Mouse (Mus musculus): Measurements from ENCODE around the gene Mgat4b. TPM values are rescaled to one million over a fixed set of nuclear protein-coding genes. Genes with fewer than 3 reads are reported as not detected.

The Mgat4b gene
- polyA plus RNA-seq, 1 experiment from 2014 or later: 29.9 TPM

DNA sequence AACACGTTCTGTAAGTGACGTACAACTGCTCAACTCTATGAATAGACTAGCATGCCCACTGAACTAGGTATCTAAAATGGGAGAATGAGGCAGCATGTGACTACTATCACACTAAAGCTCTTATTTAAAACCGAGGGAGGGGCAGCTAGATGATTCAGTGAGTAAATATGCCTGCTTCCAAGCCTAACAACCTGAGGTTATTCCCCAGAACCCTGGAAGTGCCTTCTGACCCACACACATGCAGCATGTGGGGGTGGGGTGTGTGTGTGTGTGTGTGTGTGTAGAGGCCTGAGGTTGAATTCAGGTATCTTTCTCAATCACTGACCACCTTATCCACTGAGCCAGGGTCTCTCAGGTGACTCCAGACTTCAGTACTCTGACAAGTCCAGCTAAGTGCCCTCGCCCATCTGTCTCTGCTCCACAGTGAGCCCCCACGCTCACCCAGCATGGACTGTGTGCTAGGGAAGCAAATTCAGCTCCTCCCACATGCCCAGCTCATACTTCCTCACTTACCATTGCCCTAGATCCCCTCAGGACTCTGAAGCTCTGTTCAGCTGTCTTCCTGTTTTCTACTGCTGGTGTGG is 65.0 kb downstream of the Mgat4b start:
- 87% methylated on average over 5 of the region's 5 CpGs for WGBS
- H3K36me3 ChIP-seq: peaks cover 46% of the 10 kb centered on the region

GRCm38 (mm10) chr11:50277025-50277424 is 66.3 kb downstream of the Mgat4b start:
- no peaks in the 10 kb centered on the region for H3K9me3 ChIP-seq
- no peak for DNase-seq (ENCODE audit: low spot score)
- no peak overlapping the region for H3K27ac ChIP-seq
- H3K27me3 ChIP-seq (ENCODE audit: insufficient read depth, poor library complexity, severe bottlenecking): no peaks in the 10 kb centered on the region
- H3K36me3 ChIP-seq: peaks cover 48% of the 10 kb centered on the region
- H3K4me1 ChIP-seq (replicated peaks): no peaks in the 10 kb centered on the region
- H3K4me3 ChIP-seq: no peak overlapping the region

More for the DNA sequence above, 65.0 kb downstream of the Mgat4b start:
- Histone ChIP-seq H3K4me3 (no peak overlapping the region), H3K27me3 (ENCODE audit: insufficient read depth, poor library complexity, severe bottlenecking) (no peaks in the 10 kb centered on the region), H3K27ac (no peak overlapping the region), H3K9me3 (no peaks in the 10 kb centered on the region), H3K4me1 (replicated peaks) (no peaks in the 10 kb centered on the region)
- DNase-seq (ENCODE audit: low spot score): no peak

- H3K9me3 ChIP-seq: no peaks in the 10 kb centered on the region
- peaks cover 49% of the 10 kb centered on the region for H3K36me3 ChIP-seq
- no peak overlapping the region for H3K4me3 ChIP-seq
- H3K27ac ChIP-seq: no peak overlapping the region
- 86% methylated on average over 6 of the region's 6 CpGs for WGBS
- no peaks in the 10 kb centered on the region for H3K4me1 ChIP-seq (replicated peaks)
- DNase-seq (ENCODE audit: low spot score): no peak
- no peaks in the 10 kb centered on the region for H3K27me3 ChIP-seq (ENCODE audit: insufficient read depth, poor library complexity, severe bottlenecking)
These were observed 67.0 kb downstream of the Mgat4b start for GRCm38 (mm10) chr11:50277706-50278105.

DNA sequence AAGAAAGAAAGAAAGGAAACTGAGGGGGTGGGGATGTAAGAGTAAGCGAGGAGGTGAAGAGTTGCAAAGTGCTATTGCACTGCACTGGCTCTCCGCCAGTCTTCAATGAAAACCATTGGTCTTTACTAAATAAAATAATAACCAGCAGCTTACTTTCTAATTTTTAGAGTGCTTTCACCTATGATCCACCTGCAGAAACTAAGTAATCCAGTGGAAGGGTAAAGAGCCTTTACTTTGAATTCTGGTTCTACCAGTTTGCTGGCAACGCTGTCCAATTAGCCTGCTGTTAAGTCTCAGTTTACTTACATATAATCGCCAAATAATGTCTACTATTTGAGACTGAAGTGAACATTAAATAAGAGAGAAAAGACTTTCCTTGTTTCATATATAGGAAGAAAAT is 68.3 kb downstream of the Mgat4b start:
- no peak overlapping the region for H3K4me3 ChIP-seq
- no peaks in the 10 kb centered on the region for H3K27me3 ChIP-seq (ENCODE audit: insufficient read depth, poor library complexity, severe bottlenecking)
- H3K36me3 ChIP-seq: peaks cover 55% of the 10 kb centered on the region
- no peak for DNase-seq (ENCODE audit: low spot score)
- 95% methylated on average over 4 of the region's 4 CpGs for WGBS
- no peak overlapping the region for H3K27ac ChIP-seq
- H3K9me3 ChIP-seq: no peaks in the 10 kb centered on the region
- no peaks in the 10 kb centered on the region for H3K4me1 ChIP-seq (replicated peaks)

DNA sequence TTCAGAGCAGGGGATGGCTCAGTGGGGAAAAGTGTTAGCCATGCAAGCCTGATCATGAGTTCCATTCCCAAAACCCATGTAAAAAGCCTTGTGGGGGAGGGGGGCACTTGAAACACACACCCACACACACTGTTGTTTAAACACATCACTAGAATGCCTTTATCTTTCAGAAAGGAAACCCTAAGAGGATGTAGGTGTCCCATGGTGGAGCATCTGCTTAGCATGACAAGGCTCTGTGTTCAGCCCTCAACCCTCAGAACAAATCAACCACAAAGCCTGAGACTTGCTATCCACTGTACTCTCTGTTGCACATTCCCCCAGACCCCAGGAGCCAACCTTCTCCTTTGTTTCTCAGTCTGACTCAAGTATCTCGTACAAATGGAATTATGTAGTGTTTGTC is 69.4 kb downstream of the Mgat4b start:
- Histone ChIP-seq H3K36me3 (peaks cover 52% of the 10 kb centered on the region), H3K4me1 (replicated peaks) (no peaks in the 10 kb centered on the region), H3K27ac (no peak overlapping the region), H3K9me3 (no peaks in the 10 kb centered on the region), H3K27me3 (ENCODE audit: insufficient read depth, poor library complexity, severe bottlenecking) (no peaks in the 10 kb centered on the region), H3K4me3 (no peak overlapping the region)
- no peak for DNase-seq (ENCODE audit: low spot score)
- WGBS: 80% methylated on average over 1 of the region's 1 CpGs

Other genes starting within 250 kb of the Mgat4b start
- gene Rnf130, start 185.5 kb upstream of the Mgat4b start, polyA plus RNA-seq (2016; fragmentation: Nextera tagmentation; extraction: Ambion mirVana): 59.1 and 62.4 TPM in 2 replicates
- gene Tbc1d9b, start 79.5 kb upstream of the Mgat4b start, polyA plus RNA-seq (2016; fragmentation: Nextera tagmentation; extraction: Ambion mirVana): 39.3 and 40.9 TPM in 2 replicates
- gene Mrnip, start 36.4 kb upstream of the Mgat4b start, polyA plus RNA-seq (2016; fragmentation: Nextera tagmentation; extraction: Ambion mirVana): 23.1 and 26.1 TPM in 2 replicates
- gene Sqstm1, start 63 bp upstream of the Mgat4b start, polyA plus RNA-seq (2016; fragmentation: Nextera tagmentation; extraction: Ambion mirVana): 147 and 210 TPM in 2 replicates
- 1.4 and 1.8 TPM in 2 replicates for gene Ltc4s, start 27.7 kb downstream of the Mgat4b start, polyA plus RNA-seq (2016; fragmentation: Nextera tagmentation; extraction: Ambion mirVana)
- gene Maml1, start 81.4 kb downstream of the Mgat4b start, polyA plus RNA-seq (2016; fragmentation: Nextera tagmentation; extraction: Ambion mirVana): 4.7 and 5.9 TPM in 2 replicates
- 242 and 331 TPM in 2 replicates for gene Canx, start 114.8 kb downstream of the Mgat4b start, polyA plus RNA-seq (2016; fragmentation: Nextera tagmentation; extraction: Ambion mirVana)
- gene Cby3, start 143.6 kb downstream of the Mgat4b start, polyA plus RNA-seq (2016; fragmentation: Nextera tagmentation; extraction: Ambion mirVana): 0.24 TPM in 1 of 2 replicates, not detected in the other
- gene Hnrnph1, start 166.1 kb downstream of the Mgat4b start, polyA plus RNA-seq (2016; fragmentation: Nextera tagmentation; extraction: Ambion mirVana): 502 and 622 TPM in 2 replicates
- gene Rufy1, start 220.2 kb downstream of the Mgat4b start, polyA plus RNA-seq (2016; fragmentation: Nextera tagmentation; extraction: Ambion mirVana): 20.9 and 22.5 TPM in 2 replicates